Mouse (Mus musculus): ENCODE measurements around the gene Abcd2.

The Abcd2 gene

GRCm38 (mm10) chr15:91191412-91192222 is at the start of gene Abcd2:
TSS of gene Abcd2 (minus strand) at chr15:91191799.
- DNase-seq (ENCODE audit: low spot score): no peak

GRCm38 (mm10) chr15:91240683-91241335 is 49.2 kb upstream of the Abcd2 start:
- no peak for DNase-seq (ENCODE audit: low spot score)

- no peak for DNase-seq (ENCODE audit: low spot score)
Observed at GRCm38 (mm10) chr15:91237294-91237693, 45.7 kb upstream of the Abcd2 start.

GRCm38 (mm10) chr15:91206518-91206917 is 14.9 kb upstream of the Abcd2 start:
- no peak for DNase-seq (ENCODE audit: low spot score)

- DNase-seq (ENCODE audit: low spot score): no peak
Observed at GRCm38 (mm10) chr15:91203521-91203920, 11.9 kb upstream of the Abcd2 start.

- DNase-seq (ENCODE audit: low spot score): no peak
Observed at GRCm38 (mm10) chr15:91202486-91202885, 10.9 kb upstream of the Abcd2 start.

GRCm38 (mm10) chr15:91200833-91201232 is 9.2 kb upstream of the Abcd2 start:
- no peak for DNase-seq (ENCODE audit: low spot score)

GRCm38 (mm10) chr15:91199256-91199905 is 7.8 kb upstream of the Abcd2 start, which contains the start of gene CN725425:
TSS of gene CN725425 (plus strand) at chr15:91199494.
- DNase-seq (ENCODE audit: low spot score): no peak

- no peak for DNase-seq (ENCODE audit: low spot score)
Observed at GRCm38 (mm10) chr15:91192223-91192598, 612 bp upstream of the Abcd2 start.

GRCm38 (mm10) chr15:91190519-91191207 is 936 bp downstream of the Abcd2 start:
- DNase-seq (ENCODE audit: low spot score): no peak

GRCm38 (mm10) chr15:91190026-91190425 is 1.6 kb downstream of the Abcd2 start:
- DNase-seq (ENCODE audit: low spot score): no peak

GRCm38 (mm10) chr15:91186358-91186757 is 5.2 kb downstream of the Abcd2 start:
- no peak for DNase-seq (ENCODE audit: low spot score)

GRCm38 (mm10) chr15:91179911-91180622 is 11.5 kb downstream of the Abcd2 start:
- no peak for DNase-seq (ENCODE audit: low spot score)

- DNase-seq (ENCODE audit: low spot score): no peak
Observed at GRCm38 (mm10) chr15:91178656-91179314, 12.8 kb downstream of the Abcd2 start.

GRCm38 (mm10) chr15:91172193-91172592 is 19.4 kb downstream of the Abcd2 start:
- no peak for DNase-seq (ENCODE audit: low spot score)

GRCm38 (mm10) chr15:91171332-91171731 is 20.3 kb downstream of the Abcd2 start:
- no peak for DNase-seq (ENCODE audit: low spot score)

GRCm38 (mm10) chr15:91170602-91171328 is 20.8 kb downstream of the Abcd2 start:
- no peak for DNase-seq (ENCODE audit: low spot score)

GRCm38 (mm10) chr15:91167850-91168562 is 23.6 kb downstream of the Abcd2 start:
- no peak for DNase-seq (ENCODE audit: low spot score)

GRCm38 (mm10) chr15:91165021-91165420 is 26.6 kb downstream of the Abcd2 start:
- no peak for DNase-seq (ENCODE audit: low spot score)

- DNase-seq (ENCODE audit: low spot score): no peak
Observed at GRCm38 (mm10) chr15:91163454-91163853, 28.1 kb downstream of the Abcd2 start.

All from urinary bladder, postnatal 10 days (tissue).